Mouse (Mus musculus): ENCODE data around the gene Muc3. TPM values are rescaled to one million over a fixed set of nuclear protein-coding genes. Genes with fewer than 3 reads are reported as not detected.

Muc3 gene
- total RNA-seq, 2 experiments from 2014 or later = not detected

GRCm38 (mm10) chr5:137102575-137103522 is 46.3 kb downstream of the Muc3 start:
- TF ChIP-seq CTCF (IDR thresholded peaks at IDR 0.05) = no peak
- peak overlapping the region; percentile 70 for H3K27ac ChIP-seq
- H3K4me3 ChIP-seq = no peak overlapping the region
- peak; percentile 74 for DNase-seq
- intact Hi-C loops (cut with DNase I) = no loop called here

DNA sequence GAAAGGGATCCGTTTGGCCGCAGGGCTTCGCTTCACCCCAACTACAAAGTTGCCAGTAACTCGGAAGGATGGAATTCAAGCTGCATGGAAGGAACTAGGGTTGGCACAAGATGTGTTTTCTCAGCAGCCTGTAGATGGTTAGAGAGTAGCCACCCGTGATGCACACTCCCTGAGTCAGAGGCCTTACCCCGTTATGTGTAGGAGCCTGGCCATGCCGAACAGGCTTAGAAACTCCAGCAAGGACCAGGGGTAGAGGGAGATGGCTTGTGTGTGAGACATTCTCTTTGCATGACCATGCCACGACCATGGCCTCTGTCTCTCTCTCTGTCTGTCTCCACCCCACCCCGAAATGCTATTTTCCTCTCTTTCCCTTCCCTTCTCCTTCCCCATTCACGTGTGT is 47.0 kb downstream of the Muc3 start:
- intact Hi-C loops (cut with DNase I) = no loop called here
- H3K4me3 ChIP-seq = no peak overlapping the region
- H3K27ac ChIP-seq = peak overlapping the region; percentile 70
- TF ChIP-seq CTCF (IDR thresholded peaks at IDR 0.05) = no peak
- DNase-seq = no peak

DNA sequence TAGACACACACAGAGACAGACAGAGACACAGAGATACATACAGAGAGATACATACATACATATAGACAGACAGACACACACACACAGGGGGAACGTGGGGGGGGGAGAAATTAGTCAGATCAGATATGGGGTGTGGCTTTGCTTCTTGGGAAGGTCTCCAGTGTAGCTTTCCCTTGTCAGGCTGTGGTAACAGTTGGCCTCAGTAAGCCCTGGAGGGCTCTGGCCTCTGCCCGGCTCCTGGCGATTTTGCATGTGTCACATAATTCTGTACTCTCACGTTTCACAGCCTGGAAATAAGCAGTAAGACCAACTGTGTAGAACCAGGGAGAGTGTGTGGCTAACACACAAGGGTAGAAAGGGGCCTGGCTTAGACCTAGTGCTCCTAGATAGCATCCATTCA is 48.5 kb downstream of the Muc3 start:
- intact Hi-C loops (cut with DNase I) = no loop called here
- H3K4me3 ChIP-seq = no peak overlapping the region
- H3K27ac ChIP-seq = no peak overlapping the region
- no peak for TF ChIP-seq CTCF (IDR thresholded peaks at IDR 0.05)
- DNase-seq = no peak

GRCm38 (mm10) chr5:137098418-137098817 is 50.7 kb downstream of the Muc3 start:
- no peak for DNase-seq
- intact Hi-C loops (cut with DNase I) = no loop called here
- Histone ChIP-seq H3K4me3 (no peak overlapping the region), H3K27ac (no peak overlapping the region)
- TF ChIP-seq CTCF (IDR thresholded peaks at IDR 0.05) = no peak

- no peak for TF ChIP-seq CTCF (IDR thresholded peaks at IDR 0.05)
- no peak for DNase-seq
- H3K27ac ChIP-seq = peak overlapping the region; percentile 31
- H3K4me3 ChIP-seq = no peak overlapping the region
- intact Hi-C loops (cut with DNase I) = no loop called here
Measured at GRCm38 (mm10) chr5:137096037-137096436, 53.1 kb downstream of the Muc3 start.

- intact Hi-C loops (cut with DNase I) = no loop called here
- DNase-seq = no peak
Measured at GRCm38 (mm10) chr5:137095135-137095534, 54.0 kb downstream of the Muc3 start.

DNA sequence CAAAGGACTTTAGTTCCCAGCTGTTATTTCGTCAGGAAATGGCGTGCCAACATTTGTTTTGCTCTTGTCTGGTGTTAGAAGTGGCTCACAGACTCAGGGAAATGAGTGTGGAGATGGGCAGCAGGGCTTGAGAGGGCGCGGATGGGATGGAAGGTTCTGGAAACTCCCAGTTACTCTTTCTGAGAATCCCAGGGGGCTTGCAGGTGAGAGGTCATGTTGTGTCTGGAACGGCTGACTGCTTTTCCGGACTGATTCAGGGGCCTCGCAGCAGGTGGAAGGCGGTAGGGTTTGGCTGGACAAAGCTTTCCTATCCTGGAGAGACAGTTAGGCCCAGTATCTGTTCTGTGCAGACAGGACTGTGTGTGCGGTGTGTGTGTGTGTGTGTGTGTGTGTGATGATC is 55.4 kb downstream of the Muc3 start:
- DNase-seq = no peak
- H3K4me3 ChIP-seq = no peak overlapping the region
- no peak overlapping the region for H3K27ac ChIP-seq
- intact Hi-C loops (cut with DNase I) = no loop called here
- no peak for TF ChIP-seq CTCF (IDR thresholded peaks at IDR 0.05)

More at GRCm38 (mm10) chr5:137095135-137095534, 54.0 kb downstream of the Muc3 start:
- Histone ChIP-seq H3K27ac (0 out of 2 replicates have a peak overlapping the region, but pooled peaks have one; percentile 31), H3K4me3 (no peak overlapping the region)
- TF ChIP-seq CTCF (IDR thresholded peaks at IDR 0.05) = no peak

- no peak for DNase-seq
- TF ChIP-seq CTCF (IDR thresholded peaks at IDR 0.05) = no peak
- H3K4me3 ChIP-seq = no peak overlapping the region
- no peak overlapping the region for H3K27ac ChIP-seq
- intact Hi-C loops (cut with DNase I) = no loop called here
Measured at GRCm38 (mm10) chr5:137091560-137091959, 57.6 kb downstream of the Muc3 start.

DNA sequence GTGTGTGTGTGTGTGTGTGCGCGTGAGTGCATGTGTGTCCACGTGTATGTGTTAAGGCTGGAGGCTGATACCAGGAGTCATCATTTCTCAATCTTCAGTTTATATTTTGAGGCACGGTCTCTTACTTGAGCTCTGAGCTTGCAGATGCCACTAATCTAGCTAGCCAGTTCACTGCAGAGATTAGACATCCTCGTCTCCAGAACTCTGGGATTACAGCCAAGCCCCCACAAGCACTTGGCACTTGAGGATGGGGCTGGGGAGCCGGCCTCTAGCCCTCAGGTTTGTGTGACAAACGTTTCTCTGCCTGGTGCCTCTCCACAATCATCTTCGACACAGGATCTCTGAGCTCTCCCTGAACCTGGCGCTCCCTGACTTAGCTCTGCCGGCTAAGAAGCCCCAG is 58.3 kb downstream of the Muc3 start:
- no peak for TF ChIP-seq CTCF (IDR thresholded peaks at IDR 0.05)
- H3K4me3 ChIP-seq = no peak overlapping the region
- H3K27ac ChIP-seq = no peak overlapping the region
- no peak for DNase-seq
- intact Hi-C loops (cut with DNase I) = no loop called here

DNA sequence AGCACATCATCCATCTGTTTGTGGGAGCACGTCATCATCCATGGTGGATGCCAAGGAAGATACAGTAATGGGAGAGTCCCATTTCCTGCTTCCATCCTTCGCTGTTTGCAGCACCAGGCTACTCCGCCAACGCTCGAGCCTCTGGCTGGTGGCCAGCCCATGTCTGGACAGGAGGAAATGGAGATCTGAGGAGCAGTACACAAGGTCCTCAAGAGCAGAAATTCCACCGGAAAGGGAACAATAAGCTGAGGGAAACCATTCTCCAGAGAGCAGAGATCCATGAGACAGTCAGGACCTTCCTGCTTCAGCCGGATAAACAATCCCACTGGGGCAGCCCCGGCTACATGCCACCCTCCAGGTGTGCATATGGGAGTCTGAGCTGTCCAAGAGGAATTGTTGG is 61.7 kb downstream of the Muc3 start:
- TF ChIP-seq CTCF (IDR thresholded peaks at IDR 0.05) = no peak
- no peak overlapping the region for H3K27ac ChIP-seq
- no peak overlapping the region for H3K4me3 ChIP-seq
- intact Hi-C loops (cut with DNase I) = no loop called here
- peak; percentile 62 for DNase-seq

- H3K4me3 ChIP-seq = no peak overlapping the region
- intact Hi-C loops (cut with DNase I) = no loop called here
Measured at GRCm38 (mm10) chr5:137085731-137086130, 63.4 kb downstream of the Muc3 start.

DNA sequence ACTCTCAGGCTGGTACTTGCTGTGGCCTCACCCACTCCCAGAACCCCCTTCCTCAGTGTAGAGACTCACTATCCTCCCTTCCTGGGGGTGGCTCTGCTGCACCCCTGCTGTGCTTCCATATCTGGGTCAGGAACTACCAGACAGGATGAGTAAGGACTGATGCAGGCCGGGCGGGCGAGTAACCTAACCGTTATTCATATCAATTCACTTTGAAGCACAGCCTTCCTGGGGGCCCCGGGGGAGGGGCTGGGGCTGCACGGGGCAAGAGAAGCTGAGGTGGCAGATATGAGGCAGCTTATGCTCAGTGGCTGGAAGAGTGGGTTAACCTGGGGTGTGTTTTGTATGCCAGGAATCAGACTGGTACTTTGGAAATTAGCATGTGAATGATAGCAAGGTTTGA is 64.1 kb downstream of the Muc3 start:
- no peak overlapping the region for H3K27ac ChIP-seq
- intact Hi-C loops (cut with DNase I) = no loop called here
- H3K4me3 ChIP-seq = no peak overlapping the region
- no peak for TF ChIP-seq CTCF (IDR thresholded peaks at IDR 0.05)
- no peak for DNase-seq

More at GRCm38 (mm10) chr5:137085731-137086130, 63.4 kb downstream of the Muc3 start:
- no peak overlapping the region for H3K27ac ChIP-seq
- no peak for DNase-seq
- no peak for TF ChIP-seq CTCF (IDR thresholded peaks at IDR 0.05)

Other genes starting within 250 kb of the Muc3 start
- gene Ift22, start 241.2 kb downstream of the Muc3 start, total RNA-seq (2021) = 1 to 10 TPM; 5.4 to 5.8 TPM
- 100 to 1,000 TPM; 179 to 181 TPM for gene Fis1, start 196.0 kb downstream of the Muc3 start, total RNA-seq (2021)
- 1 to 10 TPM; 2.1 to 2.3 TPM for gene Cldn15, start 182.7 kb downstream of the Muc3 start, total RNA-seq (2021)
- gene Plod3, start 162.3 kb downstream of the Muc3 start, total RNA-seq (2021) = 10 to 100 TPM; 15.2 to 20.6 TPM
- gene Znhit1, start 161.3 kb downstream of the Muc3 start, total RNA-seq (2021) = 10 to 100 TPM; 61.2 to 79.6 TPM
- gene Vgf, start 122.9 kb downstream of the Muc3 start, total RNA-seq (2021) = not detected
- gene Ap1s1, start 103.2 kb downstream of the Muc3 start, total RNA-seq (2021) = 10 to 100 TPM; 12.4 to 19.2 TPM
- gene Serpine1, start 77.1 kb downstream of the Muc3 start, total RNA-seq (2021) = 1 to 10 TPM; 2.5 to 2.8 TPM
- 1 to 10 TPM; 7.5 to 9.3 TPM for gene Trim56, start 33.1 kb downstream of the Muc3 start, total RNA-seq (2021)
- under 1 TPM; 0.13 to 0.28 TPM for gene Muc3a, start 63.1 kb upstream of the Muc3 start, total RNA-seq (2021)
- gene Ache, start 138.2 kb upstream of the Muc3 start, total RNA-seq (2021) = 10 to 100 TPM; 13.7 to 17.9 TPM
- 10 to 100 TPM; 14.2 to 15.1 TPM for gene Ufsp1, start 145.3 kb upstream of the Muc3 start, total RNA-seq (2021)
- gene Srrt, start 158.4 kb upstream of the Muc3 start, total RNA-seq (2021) = 10 to 100 TPM; 38.7 to 46.2 TPM
- gene Trip6, start 165.1 kb upstream of the Muc3 start, total RNA-seq (2021) = 1 to 10 TPM; 2.1 to 3.1 TPM
- 1 to 10 TPM; 2.0 to 2.4 TPM for gene Slc12a9, start 184.3 kb upstream of the Muc3 start, total RNA-seq (2021)
- gene Ephb4, start 200.8 kb upstream of the Muc3 start, total RNA-seq (2021) = 10 to 100 TPM; 12.5 to 15.5 TPM

All from gastrocnemius, adult 2 months (tissue).